Mouse (Mus musculus) gastrocnemius, postnatal 10 days (tissue): Measurements from ENCODE around the gene Creb3l2. TPM values are rescaled to one million over a fixed set of nuclear protein-coding genes. Genes with fewer than 3 reads are reported as not detected.
"Not testable (repeated sequence)": the region's sequence is repeated elsewhere in the genome, so short reads cannot be mapped to it uniquely, and the experiment has no call there.

Experiments
- DNase-seq: peaks from one replicate; pipeline ENCODE4 v3.0.0; 2021; ENCODE audit warnings: mixed read lengths
- total RNA-seq, 2 experiments: library from RNA; stranded (reverse); gene quantifications; 2 replicates each; pipeline ENCODE4 v1.2.3; 2021

The Creb3l2 gene
- total RNA-seq, 2 experiments from 2014 or later, result 18.2 to 24.0 TPM

DNA sequence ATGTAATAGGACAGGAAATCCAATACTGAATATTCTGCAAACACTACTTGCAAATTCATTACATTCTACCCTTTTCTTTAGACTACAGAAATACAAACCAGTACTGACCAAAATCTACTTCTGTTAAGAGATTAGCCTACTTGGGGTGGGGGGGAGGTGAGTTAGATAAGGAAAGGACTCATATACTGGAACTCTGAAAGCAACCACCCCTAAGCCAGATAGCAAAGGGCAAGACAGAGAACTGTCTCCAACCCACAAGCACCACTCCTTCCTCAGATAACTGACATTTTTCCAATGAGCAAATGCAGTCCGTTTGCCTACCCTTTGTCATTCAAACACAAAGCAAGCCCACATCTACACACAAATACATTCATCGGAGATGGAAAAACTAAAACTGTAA lies 32.1 kb downstream of the Creb3l2 start:
- no peak for DNase-seq

DNA sequence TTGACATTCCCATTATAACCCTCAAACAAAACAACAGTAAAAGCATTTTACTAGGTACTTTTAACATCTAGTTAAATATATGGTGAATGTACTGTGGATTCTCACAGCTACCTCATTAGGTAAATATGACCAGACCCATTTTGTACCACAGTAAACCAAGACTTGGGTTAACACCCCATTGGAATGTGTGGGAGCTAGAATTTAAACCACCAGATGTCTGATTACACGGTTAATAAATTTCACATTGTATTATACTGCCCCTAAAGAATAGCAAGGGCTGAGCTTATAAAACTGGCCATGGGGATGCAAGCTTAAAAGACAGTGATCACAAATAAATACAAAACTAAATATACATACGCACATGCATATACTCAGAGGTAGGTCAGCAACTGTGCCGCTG lies 34.1 kb downstream of the Creb3l2 start:
- DNase-seq, result no peak

DNA sequence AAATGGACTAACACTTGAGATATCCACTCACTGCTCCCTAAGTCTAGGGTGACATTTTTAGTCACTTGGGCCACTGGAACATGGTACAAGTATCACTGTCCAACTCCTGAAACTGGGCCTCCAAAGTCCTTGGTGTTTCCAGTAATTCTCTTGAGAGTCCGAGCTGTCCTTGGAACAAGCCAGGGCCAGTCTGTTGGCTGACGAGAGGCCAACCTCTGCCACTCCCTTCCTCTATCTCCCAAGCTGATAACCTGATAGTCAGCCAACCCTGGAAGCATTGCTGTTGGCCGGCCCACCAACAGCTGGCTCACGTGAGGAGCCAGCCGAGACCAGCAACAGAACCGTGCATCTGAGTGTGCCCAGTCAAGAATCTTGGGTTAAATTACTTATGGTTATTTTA lies 35.0 kb downstream of the Creb3l2 start:
- DNase-seq, result no peak

DNA sequence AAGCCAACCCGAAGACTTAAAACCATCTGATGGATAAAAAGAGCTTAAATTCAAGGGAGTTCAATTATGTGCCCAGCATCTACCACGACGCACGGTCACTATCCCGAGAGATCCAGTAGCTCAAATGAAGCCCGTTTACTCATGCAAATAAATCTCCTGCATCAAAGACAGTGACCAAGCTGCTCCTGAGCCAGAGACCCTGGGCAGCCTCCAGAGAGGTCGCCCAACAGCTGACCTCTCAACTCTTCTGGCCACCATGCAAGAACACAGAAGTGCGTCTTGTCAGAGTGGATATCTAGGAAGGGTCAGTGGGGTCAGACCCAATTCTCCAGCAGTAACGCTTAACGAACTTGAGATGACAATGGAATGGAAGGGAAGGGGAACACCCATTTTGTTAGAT lies 35.9 kb downstream of the Creb3l2 start:
- no peak for DNase-seq

DNA sequence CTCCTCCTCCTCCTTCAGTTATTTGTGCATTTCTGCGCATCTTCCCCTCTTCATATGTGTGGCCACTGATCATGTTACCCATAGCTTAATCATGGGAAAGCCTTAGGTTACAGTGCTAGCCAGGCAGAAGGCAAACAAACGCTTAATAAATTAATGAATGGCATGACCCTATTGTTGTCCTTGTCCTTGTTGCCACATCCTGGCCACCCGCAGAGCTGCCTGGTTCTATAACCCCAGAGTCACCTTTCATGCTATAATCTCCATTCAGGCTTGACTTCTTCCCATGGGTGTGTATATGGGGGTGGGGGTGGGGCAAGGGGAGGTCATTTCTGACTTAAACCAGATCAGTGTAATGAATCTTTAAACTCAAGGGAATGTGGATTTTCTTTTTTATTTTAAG lies 37.6 kb downstream of the Creb3l2 start:
- DNase-seq, result no peak

DNA sequence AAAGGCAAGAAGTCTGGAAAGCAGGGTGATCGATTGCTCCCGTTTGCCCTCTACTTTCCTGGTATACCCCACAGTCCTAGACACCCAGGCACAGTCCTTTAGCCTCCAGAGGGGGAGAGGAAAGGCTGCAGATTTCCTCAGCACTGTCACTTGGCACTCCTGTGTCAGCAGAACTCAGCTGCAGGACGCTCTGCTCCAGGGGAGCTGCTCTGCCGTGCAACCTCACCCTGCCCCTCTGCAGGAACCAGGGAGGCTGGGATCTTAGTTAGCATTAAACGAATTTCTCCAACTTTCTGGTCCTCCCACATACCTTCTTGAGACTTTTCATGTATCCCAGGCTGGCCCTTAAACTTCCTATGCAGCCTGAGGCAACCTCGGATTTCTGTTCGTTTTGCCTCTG lies 40.0 kb downstream of the Creb3l2 start:
- no peak for DNase-seq

DNA sequence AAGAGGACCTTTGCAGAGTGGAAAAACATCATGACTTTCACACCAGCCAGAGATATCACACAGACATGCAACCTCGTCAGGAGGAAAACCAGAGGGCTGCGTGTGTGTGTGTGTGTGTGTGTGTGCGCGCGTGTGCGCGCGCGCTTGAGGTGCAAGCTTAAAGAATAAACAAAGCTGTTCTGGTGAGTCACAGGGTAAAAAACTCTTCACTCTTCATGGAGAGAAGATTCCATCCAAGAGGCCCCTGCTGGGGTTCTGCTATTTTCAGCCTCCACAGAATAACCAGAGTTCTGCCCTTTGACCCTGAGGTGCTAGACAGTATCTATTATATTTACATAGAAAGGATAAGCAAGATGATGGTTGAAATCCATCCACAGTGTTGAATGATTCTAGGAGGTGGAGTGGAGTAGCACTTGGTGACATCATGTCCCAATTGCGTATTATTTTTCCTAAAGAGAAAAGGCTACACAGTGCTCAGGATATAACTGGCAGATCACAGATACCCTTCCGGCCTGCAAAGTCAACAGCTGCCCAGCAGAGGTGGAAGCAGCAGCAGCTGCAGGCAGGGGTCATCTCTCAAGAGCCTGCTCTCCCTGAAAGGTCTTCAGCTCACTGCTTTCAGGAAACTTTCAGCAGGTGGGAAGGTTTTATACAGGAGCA lies 41.0 kb downstream of the Creb3l2 start:
- DNase-seq, result no peak

DNA sequence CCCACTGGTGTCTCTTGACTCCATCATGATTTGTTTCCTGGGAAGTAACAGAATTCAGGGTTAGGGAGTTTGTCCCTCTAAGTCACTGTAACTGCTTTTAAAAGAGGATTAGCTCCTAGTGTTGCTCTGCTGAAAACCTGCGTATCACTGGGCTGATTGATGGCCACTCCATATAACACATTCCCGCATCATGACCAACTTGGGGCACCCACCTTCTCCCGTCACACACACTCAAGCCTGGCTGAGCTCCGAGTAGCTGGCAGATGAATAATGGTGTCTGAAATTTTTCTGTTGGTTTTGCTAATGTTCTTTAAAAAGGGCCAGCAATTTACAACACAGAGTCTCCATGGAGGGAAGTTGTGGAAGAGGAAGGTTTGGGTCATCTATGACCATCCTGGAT lies 41.8 kb downstream of the Creb3l2 start:
- DNase-seq, result no peak

DNA sequence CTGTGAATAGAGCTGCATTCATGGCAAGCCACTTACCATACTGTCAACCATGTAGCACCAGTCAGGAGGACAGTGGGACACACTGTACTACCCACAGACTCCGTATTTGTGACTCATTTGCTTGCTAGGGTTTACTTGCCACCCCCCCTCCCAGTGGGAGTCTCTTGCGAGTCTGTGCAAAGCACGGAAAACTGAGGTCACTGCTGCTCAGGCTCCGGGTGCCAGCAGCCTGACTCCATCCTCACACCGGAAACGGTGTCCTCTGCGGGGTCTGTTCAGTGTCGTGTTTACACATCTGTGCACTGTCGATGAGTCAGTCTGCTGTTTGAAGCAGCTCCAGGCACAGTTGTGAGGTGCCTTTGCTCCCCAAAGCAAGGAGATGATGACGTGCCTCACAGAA lies 43.0 kb downstream of the Creb3l2 start:
- DNase-seq, result no peak

DNA sequence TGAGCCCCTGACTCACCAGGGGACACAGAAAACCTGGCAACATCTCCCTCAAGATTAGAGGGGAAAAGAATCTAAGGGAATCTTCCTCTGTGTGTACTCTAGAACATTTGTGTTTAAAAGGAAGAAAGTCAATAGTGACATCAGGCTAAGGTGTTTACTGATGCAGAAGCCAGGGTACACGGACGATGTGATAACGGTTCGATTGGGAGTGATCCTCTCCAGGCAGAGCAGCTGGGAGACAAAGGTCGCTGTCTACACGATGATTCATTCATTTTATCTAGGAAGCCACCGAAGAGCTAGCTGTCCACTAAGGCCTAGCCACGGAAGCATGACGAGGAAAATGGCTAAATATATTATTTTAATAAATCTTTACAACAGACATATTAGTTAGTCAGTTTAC lies 44.0 kb downstream of the Creb3l2 start:
- no peak for DNase-seq

DNA sequence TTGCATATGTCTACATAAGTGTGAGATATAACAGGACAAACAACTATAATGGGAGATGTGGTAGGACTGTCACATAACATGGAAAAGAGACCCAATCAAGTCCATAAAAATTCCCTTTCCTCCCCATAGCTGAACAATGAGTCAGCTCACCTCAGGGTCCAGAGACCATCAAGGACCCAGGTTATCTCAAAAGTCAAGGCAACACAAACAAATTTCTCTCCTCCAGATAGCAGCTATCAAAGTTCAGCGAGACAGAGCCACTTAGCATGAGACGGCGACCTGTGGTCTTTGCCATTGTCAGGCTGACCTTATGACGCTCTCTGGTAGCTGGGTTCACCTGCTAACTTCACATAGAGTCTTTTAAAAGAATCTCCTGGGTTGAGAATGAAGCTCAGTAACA lies 44.7 kb downstream of the Creb3l2 start:
- no peak for DNase-seq

DNA sequence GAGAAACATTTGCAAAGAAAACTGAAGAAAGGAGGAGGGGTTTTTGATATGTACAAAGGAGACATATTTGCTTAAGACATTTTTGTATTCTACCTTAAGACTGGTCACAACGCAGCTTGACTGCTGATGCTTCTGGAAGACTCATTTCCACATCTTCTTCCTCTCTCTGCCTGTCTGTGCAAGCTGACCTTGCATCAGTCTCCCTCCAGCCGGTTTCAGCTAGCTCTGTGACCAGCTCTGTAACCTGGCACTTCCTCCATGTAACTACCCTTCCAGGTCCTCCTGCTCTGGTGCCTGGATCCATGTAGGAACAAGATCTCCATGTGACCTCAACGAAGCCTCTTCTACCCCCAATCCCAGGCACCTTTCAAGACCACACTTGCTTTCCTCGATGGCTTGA lies 45.8 kb downstream of the Creb3l2 start:
- DNase-seq, result no peak

DNA sequence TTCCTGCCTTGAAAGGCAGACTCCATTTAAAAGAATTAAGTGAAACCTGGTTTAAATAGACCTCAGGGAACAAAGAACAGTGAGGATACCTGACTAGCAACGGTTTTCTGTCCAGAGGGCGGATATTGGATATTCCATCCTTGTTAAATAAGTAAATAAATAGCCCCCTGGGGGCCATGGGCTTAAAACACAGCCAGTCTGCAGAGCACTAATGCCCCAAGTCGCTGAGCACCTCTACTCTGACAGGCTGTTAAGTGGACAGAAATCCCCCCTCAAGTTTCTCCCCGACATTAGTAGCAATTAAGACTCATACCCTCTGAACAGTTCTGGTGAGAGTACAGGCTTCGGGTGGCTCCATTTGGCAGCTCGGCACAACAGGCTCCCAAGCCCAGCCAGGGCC lies 48.7 kb downstream of the Creb3l2 start:
- DNase-seq, result no peak

DNA sequence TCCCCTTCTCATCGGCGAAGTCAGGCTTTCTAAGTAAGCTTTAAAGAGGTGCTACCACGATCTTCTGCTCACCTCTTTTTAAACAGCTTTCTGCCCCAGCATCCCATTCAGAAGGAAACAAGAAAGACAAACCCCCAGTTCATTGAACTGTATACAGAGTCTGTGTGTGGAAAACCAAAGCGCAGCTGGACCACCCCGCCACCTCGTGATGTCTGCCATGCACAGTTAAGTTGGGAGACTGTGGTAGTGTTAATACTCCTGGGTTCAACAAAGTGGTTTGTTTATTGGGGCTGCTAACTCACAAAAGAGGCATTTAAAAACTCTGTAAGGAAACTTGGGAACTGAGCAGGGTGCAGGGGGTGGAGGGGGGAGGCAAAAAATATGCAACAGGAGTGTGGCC lies 49.7 kb downstream of the Creb3l2 start:
- no peak for DNase-seq

DNA sequence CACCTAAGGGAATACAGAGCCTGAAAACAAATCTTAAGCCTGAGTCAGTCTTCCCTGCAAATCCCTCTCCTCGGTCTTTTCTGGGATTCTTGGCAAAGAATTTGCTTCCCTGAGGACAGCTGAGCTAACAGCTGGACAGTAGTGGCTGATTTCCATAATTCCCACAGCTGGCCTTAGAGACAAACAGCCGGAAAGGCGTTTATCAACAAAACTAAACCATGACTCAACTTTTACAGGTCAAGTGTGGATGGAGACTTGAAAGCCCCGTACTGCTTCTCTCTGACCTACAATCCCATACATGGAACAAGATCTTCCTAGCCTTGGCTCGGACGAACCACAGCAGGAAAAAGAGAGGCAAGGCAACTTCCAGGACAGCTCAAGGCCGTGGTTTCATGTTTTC lies 50.6 kb downstream of the Creb3l2 start:
- peak; percentile 22 for DNase-seq

DNA sequence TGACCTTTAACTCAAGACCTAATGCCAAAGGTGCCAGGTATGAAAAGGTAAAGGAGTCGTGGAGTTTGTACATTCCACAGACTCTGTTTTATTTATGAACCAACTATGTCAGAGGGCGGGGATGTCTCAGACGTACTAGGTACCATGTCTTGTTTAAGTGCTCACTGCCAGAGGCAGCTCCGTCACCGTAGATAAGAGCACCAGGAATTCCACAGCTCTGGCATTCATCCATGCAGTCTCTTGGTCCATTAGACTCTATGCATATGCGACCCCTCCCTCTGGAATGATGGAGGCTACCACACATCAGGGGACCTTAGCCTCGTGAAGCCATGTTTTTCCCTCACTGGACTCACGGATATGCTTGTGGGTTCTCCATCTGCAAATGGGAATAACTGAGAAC lies 53.0 kb downstream of the Creb3l2 start:
- DNase-seq, result no peak

DNA sequence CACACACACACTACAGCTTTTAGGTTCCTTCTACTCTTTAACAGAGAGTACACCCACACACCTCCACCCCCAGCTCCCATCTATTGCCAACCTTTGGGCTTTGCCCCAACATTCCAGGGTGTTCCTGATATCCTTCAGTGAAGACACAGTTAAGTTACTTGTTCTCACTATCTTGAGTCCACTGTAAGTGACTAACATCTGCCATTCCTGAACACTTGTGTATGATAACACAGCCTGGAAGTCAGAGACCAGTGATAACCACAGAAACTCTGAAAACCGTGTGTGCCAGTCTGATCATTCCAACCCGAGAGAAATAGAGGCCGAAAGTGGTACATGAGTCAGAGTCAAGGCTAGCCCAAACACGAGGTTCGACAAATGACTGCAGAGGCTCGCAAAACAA lies 53.4 kb downstream of the Creb3l2 start:
- no peak for DNase-seq

DNA sequence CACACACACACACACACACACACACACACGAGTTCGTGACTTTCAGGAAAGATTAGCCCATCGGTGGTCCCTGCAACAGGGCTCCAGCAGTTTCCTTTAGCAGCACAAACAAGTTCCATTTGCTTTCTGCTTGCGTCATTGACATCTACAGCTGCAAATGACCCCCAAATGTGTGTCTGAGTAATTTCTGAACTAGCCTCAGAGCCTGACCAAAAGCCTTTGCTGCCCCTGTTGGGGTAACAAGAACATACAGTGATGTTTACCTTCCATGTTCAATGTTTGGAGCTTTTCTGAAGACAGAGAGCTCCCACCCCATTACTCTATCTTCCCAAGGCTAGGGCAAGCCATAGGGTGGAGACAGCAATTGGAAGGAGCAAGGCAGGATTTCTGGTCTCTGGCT lies 54.7 kb downstream of the Creb3l2 start:
- no peak for DNase-seq

DNA sequence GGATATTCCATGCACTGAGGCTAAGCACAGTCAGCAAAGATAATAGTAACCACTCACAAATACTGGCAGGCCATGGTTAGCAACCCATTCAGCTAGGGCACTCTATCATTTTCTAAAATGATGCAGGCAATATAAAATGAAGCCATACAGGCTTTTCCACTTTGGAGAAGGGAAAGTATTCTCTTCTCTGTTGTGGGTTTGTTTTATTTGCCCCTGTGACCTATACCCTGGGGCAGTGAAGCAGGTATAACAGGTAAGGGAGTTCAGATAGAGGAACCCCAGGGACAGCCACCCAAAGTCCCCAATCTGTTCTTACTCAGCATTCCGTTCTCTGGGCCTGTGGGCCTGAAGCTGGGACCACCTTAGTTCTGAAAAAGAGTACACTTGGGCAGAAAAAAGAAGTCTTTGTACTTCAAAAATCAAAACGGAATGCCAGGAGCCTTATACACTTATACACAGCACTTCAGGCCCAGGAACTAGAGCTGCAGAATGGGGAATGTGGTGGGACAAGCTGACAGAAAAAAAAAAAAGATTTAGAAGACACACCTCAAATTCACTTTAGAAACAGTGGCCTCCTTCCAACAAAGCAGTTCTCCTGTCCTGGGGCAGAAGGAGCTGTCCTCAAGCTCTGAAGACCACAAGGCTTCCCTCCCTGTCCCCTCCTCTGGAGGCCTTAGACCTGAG lies 56.2 kb downstream of the Creb3l2 start:
- DNase-seq, result no peak

DNA sequence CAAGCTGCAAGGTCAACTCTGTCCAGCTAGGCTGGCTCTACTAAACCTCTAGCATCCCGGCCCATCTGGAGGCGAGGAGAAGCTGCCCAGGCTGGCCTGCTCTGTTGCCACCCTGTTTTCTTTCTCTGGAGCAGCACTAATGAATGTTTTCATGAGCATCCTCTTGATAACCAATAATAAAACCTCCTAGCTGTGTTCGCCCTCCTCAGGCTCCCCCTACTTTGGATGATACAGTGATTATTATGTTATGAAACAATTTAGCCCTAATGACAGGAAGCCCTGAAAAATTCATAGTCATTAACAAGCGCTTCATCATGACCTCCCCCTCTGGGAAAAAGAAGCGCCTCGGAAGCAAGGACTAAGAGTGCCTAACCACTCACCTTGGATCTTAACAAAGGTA lies 59.2 kb downstream of the Creb3l2 start:
- no peak for DNase-seq

DNA sequence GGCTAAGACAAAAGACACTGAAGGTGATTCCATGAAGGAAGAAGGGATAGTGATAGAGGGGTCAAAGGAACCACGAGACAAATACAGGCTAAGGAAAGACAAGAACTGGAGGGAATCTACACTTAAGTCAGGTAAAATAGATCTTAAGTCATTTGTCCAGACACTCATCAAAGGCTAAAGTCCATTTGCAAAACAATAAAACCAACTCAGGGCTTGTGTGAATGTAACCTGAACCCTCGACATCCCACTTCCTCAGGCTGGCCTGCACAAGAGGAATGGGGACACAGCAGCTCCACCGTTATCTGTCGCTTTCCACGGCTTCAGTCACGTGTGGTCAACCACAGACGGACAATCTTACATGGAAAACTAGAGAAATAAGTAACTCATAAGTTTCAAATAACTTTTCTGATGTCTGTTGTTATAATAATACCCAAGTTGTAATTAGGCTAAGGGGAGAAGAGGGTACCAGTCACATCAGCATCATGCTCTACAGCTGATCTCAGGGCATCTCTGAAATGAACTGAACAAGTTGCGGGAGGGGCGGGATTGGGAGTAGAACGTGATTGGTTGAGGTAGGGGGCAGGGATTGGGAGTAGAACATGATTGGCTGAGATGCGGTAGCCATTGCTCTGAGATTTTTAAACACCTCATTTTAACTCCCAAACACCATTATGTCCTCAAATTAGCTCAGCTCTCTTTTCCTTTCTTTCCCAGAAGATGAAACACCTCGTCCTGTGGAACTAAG lies 63.9 kb downstream of the Creb3l2 start:
- no peak for DNase-seq

DNA sequence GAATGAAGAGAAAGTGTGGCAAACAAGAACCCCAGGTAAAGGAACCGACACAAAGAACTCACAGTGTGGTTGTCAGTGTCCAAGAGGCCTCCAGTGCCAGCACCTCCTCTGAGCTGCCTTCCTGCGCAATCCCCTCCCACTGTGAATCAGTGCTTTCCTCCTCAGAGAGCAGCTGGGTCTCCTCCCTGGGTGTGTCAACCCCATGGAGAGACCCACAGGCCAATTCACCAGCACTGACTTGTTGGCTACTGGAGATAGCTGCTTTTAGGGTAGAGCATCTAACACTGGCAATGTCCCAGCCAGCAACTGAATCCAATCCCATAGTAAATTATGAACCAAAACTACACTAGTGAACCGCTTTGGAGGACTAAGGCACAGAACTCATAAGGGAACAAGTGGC lies 64.6 kb downstream of the Creb3l2 start:
- DNase-seq, result not testable (repeated sequence)

DNA sequence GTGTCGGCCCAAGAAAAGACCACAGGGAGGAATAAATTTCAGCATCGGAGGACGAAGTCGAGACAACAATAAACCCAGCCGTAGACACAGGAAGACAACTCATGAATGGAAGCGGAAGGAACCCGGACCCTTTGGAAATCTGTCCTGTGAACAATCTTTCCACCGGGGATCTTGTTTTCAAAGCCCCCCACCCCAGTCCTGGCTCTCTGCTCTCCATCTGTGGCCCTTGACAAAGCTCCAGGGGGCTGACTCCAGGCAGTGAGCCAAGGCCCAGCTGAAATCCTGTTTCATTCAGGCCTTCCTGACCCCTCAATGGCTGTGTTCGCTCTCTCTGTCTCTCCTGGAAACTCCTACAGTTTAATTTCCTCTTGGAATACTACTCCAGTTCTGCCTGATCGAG lies 66.5 kb downstream of the Creb3l2 start:
- DNase-seq, result peak; percentile 48

DNA sequence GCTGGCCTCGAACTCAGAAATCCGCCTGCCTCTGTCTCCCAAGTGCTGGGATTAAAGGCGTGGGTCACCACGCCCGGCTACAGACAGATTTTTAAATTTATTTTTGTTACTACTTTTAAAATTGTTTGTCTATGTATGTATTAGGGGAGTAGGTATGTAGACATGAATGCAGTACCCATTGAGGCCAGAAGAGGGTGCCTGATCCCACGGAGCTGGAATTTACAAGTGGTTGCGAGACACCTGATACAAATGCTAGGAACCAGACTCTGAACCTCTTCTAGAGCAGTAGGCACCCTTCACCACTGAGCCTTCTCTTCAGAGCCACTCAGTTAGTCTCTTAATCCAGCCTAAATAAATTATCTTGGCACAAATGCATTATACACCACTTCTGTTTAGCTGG lies 70.6 kb downstream of the Creb3l2 start:
- DNase-seq, result no peak
